Mouse (Mus musculus) E14TG2a.4 (cell line): Measurements from ENCODE around the gene Hypm.

Source experiments
- H3K27me3 ChIP-seq: 2 replicates; pipeline ENCODE4 v1.6.1; 2014; ENCODE audit warnings: low read length, control low read depth; ENCODE audit not compliant: insufficient read depth
- H3K36me3 ChIP-seq: 2 replicates; pipeline ENCODE4 v1.6.1; 2014; ENCODE audit warnings: low read length, control low read depth; ENCODE audit not compliant: insufficient read depth
- H3K4me1 ChIP-seq: replicated peaks from 2 replicates; pipeline ENCODE4 v1.6.1; 2014; ENCODE audit warnings: low read depth, low read length, control low read depth
- H3K4me3 ChIP-seq: replicated peaks from 2 replicates; pipeline ENCODE4 v1.5.1; 2014; ENCODE audit warnings: mild to moderate bottlenecking, low read length
- H3K9me3 ChIP-seq: 2 replicates; pipeline ENCODE4 v1.6.1; 2014; ENCODE audit warnings: low read length, control low read depth
- CTCF ChIP-seq: conservative IDR thresholded peaks from 2 replicates; pipeline ENCODE4 v1.5.1; 2014; ENCODE audit warnings: low read length
- NANOG ChIP-seq: IDR thresholded peaks from 2 replicates; pipeline ENCODE4 v1.6.1; 2014; ENCODE audit warnings: borderline replicate concordance, low read length, mixed read lengths
- POU5F1 ChIP-seq: IDR thresholded peaks from 2 replicates; pipeline ENCODE4 v1.6.1; 2014; ENCODE audit warnings: low read length, borderline replicate concordance

Gene Hypm

DNA sequence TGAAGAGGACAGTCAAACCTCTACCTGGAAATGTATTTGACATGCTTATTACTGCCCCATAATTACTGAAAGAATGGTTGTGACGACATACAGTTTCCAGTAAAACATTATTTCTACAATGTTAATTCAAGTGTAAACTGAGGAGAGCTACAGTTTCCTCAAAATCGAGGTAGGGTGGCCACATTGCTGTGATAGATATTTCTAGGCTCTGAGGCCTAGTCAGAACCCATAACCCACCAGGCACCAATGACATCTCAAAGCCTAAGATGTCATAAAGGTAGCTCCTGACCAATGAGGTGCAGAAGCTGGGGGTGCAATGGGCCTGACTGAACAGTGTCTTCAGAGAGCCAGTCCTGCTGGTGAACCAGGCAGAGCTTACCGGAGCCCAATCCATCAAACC, at the start of gene Hypm:
Hypm (plus strand) TSS at position 301 of the 400 bp plus-strand sequence.
- Histone ChIP-seq H3K9me3 (no peaks in the 10 kb centered on the region), H3K4me3 (no peak within 1 kb of the TSS), H3K4me1 (no peaks in the 10 kb centered on the region), H3K36me3 (no peaks in the 10 kb centered on the region), H3K27me3 (no peaks in the 10 kb centered on the region)
- TF ChIP-seq POU5F1 = no peak
- no peak for TF ChIP-seq CTCF
- no peak for TF ChIP-seq NANOG

DNA sequence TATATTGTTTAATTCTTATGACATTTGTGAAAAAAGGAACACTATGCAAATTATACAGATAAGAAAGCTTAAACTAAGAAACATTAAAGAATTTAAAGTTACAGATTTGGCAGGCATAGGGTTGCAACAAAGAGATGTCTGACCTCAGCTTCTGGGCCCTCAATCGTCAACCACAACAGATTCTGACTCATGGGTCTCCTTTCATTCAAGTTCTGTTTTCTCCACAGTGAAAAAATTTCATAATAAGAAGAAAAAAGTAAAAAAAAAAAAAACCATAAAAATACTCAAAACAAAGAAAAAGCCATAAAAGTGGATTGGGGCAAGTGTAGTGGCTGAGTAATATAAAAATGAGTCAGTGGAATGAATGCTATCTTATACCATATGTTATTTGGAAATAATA, 36.6 kb upstream of the Hypm start:
- Histone ChIP-seq H3K36me3 (no peaks in the 10 kb centered on the region), H3K9me3 (no peaks in the 10 kb centered on the region), H3K27me3 (no peaks in the 10 kb centered on the region), H3K4me3 (no peak overlapping the region), H3K4me1 (no peaks in the 10 kb centered on the region)
- TF ChIP-seq NANOG (no peak), POU5F1 (no peak), CTCF (no peak)

DNA sequence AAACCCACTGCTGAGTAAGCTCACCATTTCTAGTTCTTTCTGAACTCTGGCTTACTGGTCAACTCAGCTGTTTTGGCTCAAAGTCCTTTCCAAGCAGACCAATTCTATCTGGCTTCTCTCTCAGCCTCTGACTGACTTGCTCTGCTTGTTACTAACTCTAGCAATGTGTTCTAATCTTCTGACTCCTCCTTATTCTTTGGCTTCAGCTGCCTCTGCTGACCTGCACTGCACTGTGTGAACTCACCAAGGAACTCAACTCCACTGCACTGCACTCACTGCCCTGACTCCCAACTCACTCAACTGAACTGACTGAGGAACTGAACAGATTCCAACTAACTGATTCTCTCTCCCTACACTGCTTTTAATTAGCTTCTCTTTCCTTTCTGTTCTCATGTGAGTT, 34.3 kb upstream of the Hypm start:
- Histone ChIP-seq H3K36me3 (no peaks in the 10 kb centered on the region), H3K4me1 (no peaks in the 10 kb centered on the region), H3K4me3 (no peak overlapping the region), H3K27me3 (no peaks in the 10 kb centered on the region), H3K9me3 (no peaks in the 10 kb centered on the region; the same call in 1 of the 2 replicates)
- no peak for TF ChIP-seq POU5F1
- no peak for TF ChIP-seq CTCF
- no peak for TF ChIP-seq NANOG

DNA sequence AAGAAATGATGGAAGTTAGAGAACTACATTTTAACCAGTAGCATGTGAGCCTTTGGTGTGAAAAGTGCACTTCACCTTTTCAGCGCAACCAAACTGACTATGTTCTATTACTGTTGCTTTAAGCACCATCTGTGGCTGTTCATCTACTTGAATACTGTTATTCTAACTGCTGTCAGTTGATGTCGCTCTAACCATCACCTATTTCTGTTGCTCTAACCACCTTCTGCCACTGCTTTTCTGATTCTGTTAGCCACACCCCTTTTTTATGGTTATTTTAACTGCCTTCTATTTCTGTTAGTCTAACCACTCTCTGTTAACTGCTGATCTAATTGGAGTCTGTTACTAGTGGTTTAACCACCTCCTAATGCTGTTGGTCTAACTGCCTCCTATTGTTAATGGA, 11.9 kb upstream of the Hypm start:
- Histone ChIP-seq H3K9me3 (no peaks in the 10 kb centered on the region), H3K4me1 (no peaks in the 10 kb centered on the region), H3K36me3 (no peaks in the 10 kb centered on the region), H3K27me3 (no peaks in the 10 kb centered on the region), H3K4me3 (no peak overlapping the region)
- TF ChIP-seq CTCF (no peak), NANOG (no peak), POU5F1 (no peak)

DNA sequence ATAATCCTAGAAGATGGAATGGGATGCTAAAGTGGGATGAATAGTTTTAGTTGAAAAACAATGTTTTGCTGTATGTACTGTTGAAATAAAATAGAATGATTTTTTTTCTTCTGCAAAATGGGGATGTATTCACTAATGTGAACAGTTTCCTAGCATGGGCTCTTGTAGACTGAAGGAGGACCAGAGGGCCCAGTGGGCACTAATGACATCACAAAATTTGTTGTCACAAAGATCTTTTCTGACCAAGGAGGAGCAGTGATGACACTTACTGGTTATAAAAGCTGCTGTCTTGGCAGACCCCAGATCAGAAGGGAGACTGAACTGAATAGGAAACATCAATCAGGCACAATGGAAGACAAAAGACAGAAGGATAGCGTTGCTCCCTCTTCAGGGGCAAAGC, 2.7 kb downstream of the Hypm start, which contains the start of gene H2al3:
H2al3 (plus strand) TSS at position 301 of the 400 bp plus-strand sequence.
- Histone ChIP-seq H3K36me3 (no peaks in the 10 kb centered on the region), H3K27me3 (no peaks in the 10 kb centered on the region), H3K4me1 (no peaks in the 10 kb centered on the region), H3K9me3 (no peaks in the 10 kb centered on the region), H3K4me3 (no peak within 1 kb of the TSS)
- TF ChIP-seq CTCF (no peak), NANOG (no peak), POU5F1 (no peak)

DNA sequence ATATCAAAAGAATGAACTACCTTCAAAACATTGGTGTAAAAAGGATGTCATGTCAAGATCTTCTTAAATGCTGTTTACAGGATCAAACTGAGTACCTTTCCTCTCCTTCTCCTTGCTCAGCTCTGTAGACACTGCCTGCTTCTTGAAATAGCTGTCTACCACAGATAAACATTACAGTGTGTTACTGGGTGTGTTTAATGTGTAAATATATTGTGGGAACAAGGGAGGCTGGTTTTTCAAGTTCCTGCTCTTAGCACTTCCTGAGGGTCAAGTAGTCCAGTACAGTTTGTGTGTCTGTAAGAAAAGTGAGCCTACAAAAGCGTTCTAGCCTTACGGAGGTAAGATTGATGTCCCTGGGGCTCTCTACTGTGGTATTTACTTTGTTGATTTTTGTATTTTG, 15.1 kb downstream of the Hypm start:
- Histone ChIP-seq H3K36me3 (no peaks in the 10 kb centered on the region), H3K4me1 (no peaks in the 10 kb centered on the region), H3K9me3 (no peaks in the 10 kb centered on the region), H3K27me3 (no peaks in the 10 kb centered on the region), H3K4me3 (no peak overlapping the region)
- TF ChIP-seq NANOG (no peak), POU5F1 (no peak), CTCF (no peak)

DNA sequence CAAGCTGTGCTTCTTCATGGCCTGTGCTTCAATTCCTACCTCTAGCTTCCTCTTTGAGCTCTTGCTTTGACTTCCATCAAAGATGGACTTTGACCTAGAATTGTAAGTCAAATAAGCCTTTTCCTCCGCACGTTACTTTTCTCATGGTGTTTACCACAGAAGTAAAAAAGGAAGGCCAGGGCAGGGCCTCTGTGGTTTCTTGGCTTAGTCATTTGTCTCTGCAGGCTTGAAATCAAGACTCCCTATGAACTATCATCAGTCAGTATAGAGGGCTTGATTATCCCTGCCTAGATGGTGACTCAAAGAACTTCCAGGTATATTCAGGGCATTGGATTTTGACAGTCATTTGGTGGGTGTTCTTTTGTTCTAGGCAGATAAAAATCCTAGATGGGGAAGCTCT, 28.8 kb downstream of the Hypm start:
- H3K9me3 ChIP-seq = no peaks in the 10 kb centered on the region
- H3K27me3 ChIP-seq = no peaks in the 10 kb centered on the region
- no peaks in the 10 kb centered on the region for H3K36me3 ChIP-seq
- TF ChIP-seq CTCF (no peak), POU5F1 (no peak), NANOG (no peak)
- no peak overlapping the region for H3K4me3 ChIP-seq
- H3K4me1 ChIP-seq = no peaks in the 10 kb centered on the region

DNA sequence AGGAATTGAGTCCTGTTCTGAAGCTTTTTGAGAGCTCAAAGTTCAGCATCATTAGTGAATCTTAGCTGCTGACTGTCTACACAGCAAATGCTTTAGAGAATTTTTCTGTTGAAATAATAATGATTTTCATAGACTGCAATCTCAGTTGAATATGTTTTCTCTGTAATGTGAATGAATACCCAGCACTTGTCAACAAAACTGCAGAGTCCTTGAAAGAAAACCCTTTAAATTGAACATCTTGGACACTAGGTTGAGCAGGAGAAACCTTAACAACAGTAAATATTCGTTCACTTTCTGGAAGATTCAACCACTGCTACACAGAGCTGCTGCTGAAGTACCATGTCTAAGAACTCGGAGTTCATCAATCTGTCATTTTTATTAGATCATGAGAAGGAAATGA, 38.6 kb downstream of the Hypm start, which contains the start of gene Sytl5:
Sytl5 (plus strand) TSS at position 301 of the 400 bp plus-strand sequence.
- H3K36me3 ChIP-seq = no peaks in the 10 kb centered on the region
- no peaks in the 10 kb centered on the region for H3K9me3 ChIP-seq
- H3K4me3 ChIP-seq = no peak within 1 kb of the TSS
- no peak for TF ChIP-seq CTCF
- TF ChIP-seq NANOG = no peak
- TF ChIP-seq POU5F1 = no peak
- no peaks in the 10 kb centered on the region for H3K4me1 ChIP-seq
- H3K27me3 ChIP-seq = no peaks in the 10 kb centered on the region
